Mouse (Mus musculus): ENCODE data around the gene Wdr17. TPM values are rescaled to one million over a fixed set of nuclear protein-coding genes. Genes with fewer than 3 reads are reported as not detected.

Wdr17 gene
- total RNA-seq, 1 experiment from 2014 or later, result not detected

- ATAC-seq (replicated peaks; ENCODE audit: insufficient number of reproducible peaks, low FRiP score, low TSS enrichment, poor library complexity, severe bottlenecking), result no peak
Measured at GRCm38 (mm10) chr8:54808217-54808616, 78.8 kb downstream of the Wdr17 start.

GRCm38 (mm10) chr8:54806173-54806572 is 80.8 kb downstream of the Wdr17 start:
- ATAC-seq (replicated peaks; ENCODE audit: insufficient number of reproducible peaks, low FRiP score, low TSS enrichment, poor library complexity, severe bottlenecking), result no peak

GRCm38 (mm10) chr8:54792699-54793061 is 94.3 kb downstream of the Wdr17 start:
- ATAC-seq (replicated peaks; ENCODE audit: insufficient number of reproducible peaks, low FRiP score, low TSS enrichment, poor library complexity, severe bottlenecking), result no peak

GRCm38 (mm10) chr8:54791858-54792698 is 94.9 kb downstream of the Wdr17 start:
- ATAC-seq (replicated peaks; ENCODE audit: insufficient number of reproducible peaks, low FRiP score, low TSS enrichment, poor library complexity, severe bottlenecking), result no peak

- ATAC-seq (replicated peaks; ENCODE audit: insufficient number of reproducible peaks, low FRiP score, low TSS enrichment, poor library complexity, severe bottlenecking), result no peak
Measured at GRCm38 (mm10) chr8:54780134-54780942, 106.6 kb downstream of the Wdr17 start.

GRCm38 (mm10) chr8:54779317-54780133 is 107.5 kb downstream of the Wdr17 start:
- no peak for ATAC-seq (replicated peaks; ENCODE audit: insufficient number of reproducible peaks, low FRiP score, low TSS enrichment, poor library complexity, severe bottlenecking)

GRCm38 (mm10) chr8:54777012-54777411 is 110.0 kb downstream of the Wdr17 start:
- no peak for ATAC-seq (replicated peaks; ENCODE audit: insufficient number of reproducible peaks, low FRiP score, low TSS enrichment, poor library complexity, severe bottlenecking)

GRCm38 (mm10) chr8:54776241-54776640 is 110.7 kb downstream of the Wdr17 start:
- no peak for ATAC-seq (replicated peaks; ENCODE audit: insufficient number of reproducible peaks, low FRiP score, low TSS enrichment, poor library complexity, severe bottlenecking)

- no peak for ATAC-seq (replicated peaks; ENCODE audit: insufficient number of reproducible peaks, low FRiP score, low TSS enrichment, poor library complexity, severe bottlenecking)
Measured at GRCm38 (mm10) chr8:54757646-54758045, 129.3 kb downstream of the Wdr17 start.

- no peak for ATAC-seq (replicated peaks; ENCODE audit: insufficient number of reproducible peaks, low FRiP score, low TSS enrichment, poor library complexity, severe bottlenecking)
Measured at GRCm38 (mm10) chr8:54736660-54737312, 150.2 kb downstream of the Wdr17 start.

GRCm38 (mm10) chr8:54724668-54725035 is 162.3 kb downstream of the Wdr17 start:
- no peak for ATAC-seq (replicated peaks; ENCODE audit: insufficient number of reproducible peaks, low FRiP score, low TSS enrichment, poor library complexity, severe bottlenecking)

- no peak for ATAC-seq (replicated peaks; ENCODE audit: insufficient number of reproducible peaks, low FRiP score, low TSS enrichment, poor library complexity, severe bottlenecking)
Measured at GRCm38 (mm10) chr8:54723976-54724667, 162.9 kb downstream of the Wdr17 start.

- ATAC-seq (replicated peaks; ENCODE audit: insufficient number of reproducible peaks, low FRiP score, low TSS enrichment, poor library complexity, severe bottlenecking), result no peak
Measured at GRCm38 (mm10) chr8:54718515-54718914, 168.5 kb downstream of the Wdr17 start.

GRCm38 (mm10) chr8:54705743-54706142 is 181.2 kb downstream of the Wdr17 start:
- ATAC-seq (replicated peaks; ENCODE audit: insufficient number of reproducible peaks, low FRiP score, low TSS enrichment, poor library complexity, severe bottlenecking), result no peak

- no peak for ATAC-seq (replicated peaks; ENCODE audit: insufficient number of reproducible peaks, low FRiP score, low TSS enrichment, poor library complexity, severe bottlenecking)
Measured at GRCm38 (mm10) chr8:54671806-54672205, 215.2 kb downstream of the Wdr17 start.

- no peak for ATAC-seq (replicated peaks; ENCODE audit: insufficient number of reproducible peaks, low FRiP score, low TSS enrichment, poor library complexity, severe bottlenecking)
Measured at GRCm38 (mm10) chr8:54667756-54668155, 219.2 kb downstream of the Wdr17 start.

GRCm38 (mm10) chr8:54660675-54661074 is 226.3 kb downstream of the Wdr17 start:
- no peak for ATAC-seq (replicated peaks; ENCODE audit: insufficient number of reproducible peaks, low FRiP score, low TSS enrichment, poor library complexity, severe bottlenecking)

GRCm38 (mm10) chr8:54659703-54660102 is 227.3 kb downstream of the Wdr17 start:
- no peak for ATAC-seq (replicated peaks; ENCODE audit: insufficient number of reproducible peaks, low FRiP score, low TSS enrichment, poor library complexity, severe bottlenecking)

All from monocyte, adult 5-6 weeks (primary cell).